Mouse (Mus musculus) heart, embryonic 14.5 days (tissue): ENCODE results near the gene Dazap1. TPM values are rescaled to one million over a fixed set of nuclear protein-coding genes. Genes with fewer than 3 reads are reported as not detected.

Experiments
- ATAC-seq: fragments of 200-750 bp; cut with Nextera tagmentation; 2 replicates; pipeline ENCODE4 v1.8.0; 2017; ENCODE audit warnings: low read depth, moderate TSS enrichment; ENCODE audit not compliant: insufficient number of reproducible peaks, insufficient read depth, low FRiP score
- H3K27ac ChIP-seq, 2 experiments: fragments of 200-500 bp in 1 of 2; fragments of 300-500 bp in 1 of 2; sonication (generic) in 1 of 2; replicated peaks in 1 of 2; 2 replicates each; pipeline ENCODE4 v1.5.1; 2012 to 2014; ENCODE audit warnings: low read depth in 2 of 2, low read length in 2 of 2, control low read depth in 1 of 2, mild to moderate bottlenecking in 1 of 2, mixed read lengths in 1 of 2; ENCODE audit not compliant: control insufficient read depth in 1 of 2, insufficient read depth in 1 of 2
- H3K27me3 ChIP-seq: fragments of 300-500 bp; sonication (generic); 2 replicates; pipeline ENCODE4 v1.6.1; 2014; ENCODE audit warnings: mild to moderate bottlenecking, low read length, control low read depth; ENCODE audit not compliant: control insufficient read depth, insufficient read depth
- H3K36me3 ChIP-seq: fragments of 300-500 bp; sonication (generic); 2 replicates; pipeline ENCODE4 v1.6.1; 2014; ENCODE audit warnings: mild to moderate bottlenecking, control low read depth, low read length, mixed read lengths; ENCODE audit not compliant: control insufficient read depth, insufficient read depth
- H3K4me1 ChIP-seq, 2 experiments: fragments of 200-500 bp in 1 of 2; fragments of 300-500 bp in 1 of 2; sonication (generic) in 1 of 2; 2 replicates each; pipeline ENCODE4 v1.6.1; 2012 to 2014; ENCODE audit warnings: low read length in 2 of 2, control low read depth in 1 of 2, mixed read lengths in 1 of 2; ENCODE audit not compliant: control insufficient read depth in 2 of 2, insufficient read depth in 2 of 2
- H3K4me2 ChIP-seq: fragments of 300-500 bp; sonication (generic); 2 replicates; pipeline ENCODE4 v1.6.1; 2014; ENCODE audit warnings: mild to moderate bottlenecking, low read length
- H3K4me3 ChIP-seq, 2 experiments: fragments of 200-500 bp in 1 of 2; fragments of 300-500 bp in 1 of 2; sonication (generic) in 1 of 2; 2 replicates each; pipeline ENCODE4 v1.5.1; 2012 to 2014; ENCODE audit warnings: low read length in 2 of 2, mild to moderate bottlenecking in 2 of 2, control low read depth in 1 of 2, low read depth in 1 of 2, moderate library complexity in 1 of 2; ENCODE audit not compliant: control insufficient read depth in 1 of 2, insufficient read depth in 1 of 2
- H3K9ac ChIP-seq: fragments of 300-500 bp; sonication (generic); 2 replicates; pipeline ENCODE4 v1.6.1; 2014; ENCODE audit warnings: mild to moderate bottlenecking, low read length
- H3K9me3 ChIP-seq: fragments of 300-500 bp; sonication (generic); 2 replicates; pipeline ENCODE4 v1.6.1; 2016; ENCODE audit warnings: low read length, control low read depth; ENCODE audit not compliant: control insufficient read depth
- WGBS: fragments of 180-500 bp; shearing (Covaris S2); extraction: QIAGEN DNeasy Blood & Tissue Kit; methylation state at CpG from one replicate; pipeline ENCODE4 v1.1.7; 2014; 5-methylcytosine and 5-hydroxymethylcytosine counted together
- polyA plus RNA-seq: library from polyadenylated mRNA; unstranded; fragments of >200 nt; fragmentation: Nextera tagmentation; extraction: Ambion mirVana; gene quantifications from 2 replicates; pipeline ENCODE4 v1.2.1, GENCODE M21; 2014

Gene Dazap1
- polyA plus RNA-seq, 1 experiment from 2014 or later: 27.5 TPM

DNA sequence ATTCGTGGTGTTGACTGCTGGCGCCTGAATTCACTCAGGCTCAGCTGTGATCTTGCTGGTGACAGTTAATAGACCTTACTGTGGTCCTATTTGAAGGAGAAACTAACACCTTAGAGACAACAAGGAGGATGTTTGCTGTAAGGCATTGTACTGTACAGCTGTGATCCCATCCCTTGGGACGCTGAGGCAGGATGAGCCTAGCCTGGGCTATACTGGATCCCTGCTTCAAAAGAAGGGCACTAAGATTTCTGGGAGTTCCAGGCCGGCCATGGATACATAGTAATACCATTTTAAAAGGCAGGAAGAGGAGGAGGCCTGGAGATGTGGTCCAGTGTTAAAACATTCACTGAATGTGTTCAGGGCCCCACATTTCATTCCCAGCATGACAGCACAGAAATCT, 10.7 kb upstream of the Dazap1 start:
- Histone ChIP-seq H3K4me1 (peaks cover 6 to 14% of the 10 kb centered on the region in 2 experiments), H3K27me3 (no peaks in the 10 kb centered on the region), H3K27ac (no peak overlapping the region), H3K4me2 (peak overlapping the region; percentile 91), H3K4me3 (peak overlapping the region in 1 of 2 experiments; percentile 90; a peak in 1 of 4 replicates), H3K9ac (peak overlapping the region; percentile 95), H3K9me3 (no peaks in the 10 kb centered on the region), H3K36me3 (peaks cover 39% of the 10 kb centered on the region)
- 90% methylated on average over 4 of the region's 4 CpGs for WGBS
- no peak for ATAC-seq

DNA sequence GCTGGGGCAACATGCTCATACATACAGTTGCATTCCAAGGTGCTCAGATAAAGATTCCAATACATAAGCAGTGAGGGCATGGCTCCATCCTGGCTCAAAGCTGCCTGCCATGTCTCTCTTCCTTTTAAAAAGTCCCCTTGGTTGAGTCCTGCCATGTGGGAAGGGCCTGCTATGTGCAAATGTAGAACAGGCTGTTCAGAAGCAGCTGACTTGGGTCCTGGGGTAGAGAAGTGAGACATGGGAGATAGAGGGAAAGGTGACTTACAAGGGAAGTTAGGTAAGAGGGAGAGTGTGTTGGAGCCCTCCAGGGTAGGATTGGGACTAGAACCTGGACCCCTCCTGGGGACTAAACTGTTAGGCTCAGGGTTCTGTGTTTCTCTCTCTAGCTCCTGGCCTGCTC, 9.3 kb upstream of the Dazap1 start:
- Histone ChIP-seq H3K4me1 (peaks cover 8 to 17% of the 10 kb centered on the region in 2 experiments), H3K36me3 (peaks cover 53% of the 10 kb centered on the region), H3K27ac (no peak overlapping the region), H3K4me2 (no peak overlapping the region), H3K9ac (no peak overlapping the region), H3K9me3 (no peaks in the 10 kb centered on the region), H3K27me3 (no peaks in the 10 kb centered on the region), H3K4me3 (no peak overlapping the region)
- ATAC-seq: no peak

GRCm38 (mm10) chr10:80252493-80253274, 8.6 kb upstream of the Dazap1 start:
- H3K36me3 ChIP-seq: peaks cover 60% of the 10 kb centered on the region
- H3K9me3 ChIP-seq: no peaks in the 10 kb centered on the region
- H3K27me3 ChIP-seq: no peaks in the 10 kb centered on the region
- no peak overlapping the region for H3K4me3 ChIP-seq
- H3K27ac ChIP-seq: no peak overlapping the region
- no peak for ATAC-seq
- H3K4me2 ChIP-seq: no peak overlapping the region
- peaks cover 8 to 17% of the 10 kb centered on the region in 2 experiments for H3K4me1 ChIP-seq
- H3K9ac ChIP-seq: no peak overlapping the region
- WGBS: 84% methylated on average over 11 of the region's 11 CpGs

DNA sequence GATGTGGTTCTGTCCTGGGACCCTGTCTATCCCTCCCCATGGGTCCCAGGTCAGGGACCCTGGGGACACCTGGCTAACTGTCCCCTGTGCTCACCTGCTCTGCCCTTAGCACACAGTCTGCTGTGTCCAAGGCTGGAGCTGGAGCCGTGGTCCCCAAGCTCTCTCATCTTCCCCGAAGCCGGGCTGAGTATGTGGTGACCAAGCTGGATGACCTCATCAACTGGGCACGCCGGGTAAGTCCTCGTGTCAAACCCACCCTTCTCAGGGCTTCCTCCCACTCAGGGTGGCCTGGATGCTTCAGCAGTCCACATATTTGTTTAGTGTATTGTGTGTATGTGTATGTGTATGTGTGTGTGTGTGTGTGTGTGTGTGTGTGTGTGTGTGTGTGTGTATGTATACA, 7.7 kb upstream of the Dazap1 start:
- no peak for ATAC-seq
- H3K4me2 ChIP-seq: no peak overlapping the region
- 76% methylated on average over 6 of the region's 6 CpGs for WGBS
- no peaks in the 10 kb centered on the region for H3K9me3 ChIP-seq
- peaks cover 8 to 17% of the 10 kb centered on the region in 2 experiments for H3K4me1 ChIP-seq
- H3K36me3 ChIP-seq: peaks cover 69% of the 10 kb centered on the region
- H3K27ac ChIP-seq: no peak overlapping the region
- no peak overlapping the region for H3K4me3 ChIP-seq
- no peaks in the 10 kb centered on the region for H3K27me3 ChIP-seq
- no peak overlapping the region for H3K9ac ChIP-seq

GRCm38 (mm10) chr10:80254331-80255297, 6.7 kb upstream of the Dazap1 start:
- no peak overlapping the region for H3K27ac ChIP-seq
- ATAC-seq: no peak
- H3K4me1 ChIP-seq: peaks cover 13 to 28% of the 10 kb centered on the region in 2 experiments
- peaks cover 77% of the 10 kb centered on the region for H3K36me3 ChIP-seq
- WGBS: 93% methylated on average over 26 of the region's 26 CpGs
- no peak overlapping the region for H3K9ac ChIP-seq
- H3K4me3 ChIP-seq: no peak overlapping the region
- no peaks in the 10 kb centered on the region for H3K27me3 ChIP-seq
- no peak overlapping the region for H3K4me2 ChIP-seq
- H3K9me3 ChIP-seq: no peaks in the 10 kb centered on the region

DNA sequence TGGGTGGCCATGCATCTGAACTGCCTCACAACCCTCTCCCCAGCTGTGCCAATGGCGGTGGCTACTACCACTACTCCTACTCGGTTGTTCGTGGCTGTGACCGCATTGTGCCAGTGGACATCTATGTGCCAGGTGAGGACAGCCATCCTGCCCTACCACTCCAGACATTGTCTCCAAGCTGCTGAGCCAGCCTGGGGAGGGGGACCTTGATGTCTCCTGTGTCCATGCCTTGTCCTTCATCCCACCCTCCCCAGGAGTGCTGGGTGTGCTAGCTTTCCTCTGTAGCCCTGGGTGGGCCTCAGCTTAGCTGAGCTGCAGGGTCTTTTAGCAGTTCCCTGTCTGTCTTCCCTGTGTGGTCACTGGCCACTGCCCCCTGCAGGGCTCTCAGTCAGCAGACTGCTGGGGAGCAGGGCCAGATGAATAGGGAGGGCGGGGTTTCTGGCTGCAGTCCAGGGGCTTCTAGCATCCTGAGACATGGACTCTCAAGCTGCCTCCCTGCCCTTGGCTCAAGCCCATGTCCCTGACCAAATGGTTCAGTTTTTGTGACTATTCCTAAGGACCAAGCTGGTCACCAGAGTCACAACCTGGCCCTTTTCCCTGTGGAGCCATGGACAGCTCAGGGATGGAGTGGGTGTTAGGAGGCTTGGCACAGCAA, 5.3 kb upstream of the Dazap1 start:
- H3K9ac ChIP-seq: no peak overlapping the region

GRCm38 (mm10) chr10:80257936-80258335, 3.4 kb upstream of the Dazap1 start:
- Histone ChIP-seq H3K9me3 (no peaks in the 10 kb centered on the region), H3K27ac (no peak overlapping the region), H3K4me1 (peaks cover 19 to 32% of the 10 kb centered on the region in 2 experiments), H3K9ac (no peak overlapping the region), H3K27me3 (no peaks in the 10 kb centered on the region), H3K36me3 (peaks cover 63% of the 10 kb centered on the region), H3K4me3 (no peak overlapping the region), H3K4me2 (no peak overlapping the region)
- 63% methylated on average over 2 of the region's 2 CpGs for WGBS
- no peak for ATAC-seq

More for the DNA sequence above, 5.3 kb upstream of the Dazap1 start:
- H3K36me3 ChIP-seq: peaks cover 76% of the 10 kb centered on the region
- ATAC-seq: no peak
- no peaks in the 10 kb centered on the region for H3K9me3 ChIP-seq
- H3K27me3 ChIP-seq: no peaks in the 10 kb centered on the region
- WGBS: 89% methylated on average over 5 of the region's 5 CpGs
- H3K27ac ChIP-seq: no peak overlapping the region
- H3K4me3 ChIP-seq: no peak overlapping the region
- H3K4me2 ChIP-seq: no peak overlapping the region
- peaks cover 15 to 25% of the 10 kb centered on the region in 2 experiments for H3K4me1 ChIP-seq
